Mouse (Mus musculus): Measurements from ENCODE around the gene Gpsm1. TPM values are rescaled to one million over a fixed set of nuclear protein-coding genes. Genes with fewer than 3 reads are reported as not detected.

Gene Gpsm1
- total and polyA plus RNA-seq, 3 experiments = 1.4 to 6.9 TPM; not detected in 1

DNA sequence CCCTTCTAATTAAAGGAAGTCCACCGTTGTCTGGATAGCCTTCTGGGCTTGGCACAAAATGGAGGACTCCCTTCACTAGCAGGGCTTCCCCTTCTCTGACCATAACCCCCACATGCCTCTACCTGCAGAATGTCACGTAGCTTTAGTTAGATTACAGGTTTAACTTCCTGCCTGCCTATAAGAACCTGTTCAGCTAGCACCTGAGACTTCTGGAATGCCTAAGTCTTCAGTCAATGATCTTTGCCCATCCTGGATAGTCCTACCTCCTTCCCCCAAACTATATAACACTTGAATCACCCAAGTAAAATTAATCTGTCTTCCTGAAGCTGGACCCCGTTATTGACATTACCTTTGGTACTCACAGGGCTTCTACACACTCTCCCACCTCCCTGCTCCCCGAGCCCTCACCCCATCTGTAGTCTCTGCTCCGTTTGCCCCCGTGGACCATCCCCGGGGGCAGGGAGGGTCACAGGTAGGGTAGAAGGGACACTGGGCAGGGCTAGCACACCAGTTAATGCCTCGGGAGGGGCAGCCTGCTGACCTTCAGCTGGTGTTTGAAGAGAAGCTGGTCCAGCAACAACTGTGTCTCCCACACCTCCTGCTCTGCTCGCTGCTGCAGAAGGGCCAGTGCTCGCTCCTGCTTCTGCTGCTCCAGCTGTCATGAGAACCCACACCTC is 49.1 kb upstream of the Gpsm1 start:
- Histone ChIP-seq H3K27me3 (ENCODE audit: control insufficient read depth in 1 of 2, insufficient read depth in 2 of 2, low read length in 2 of 2) (peaks cover 7 to 8% of the 10 kb centered on the region in 2 experiments), H3K27ac (ENCODE audit: control insufficient read depth, low read depth, low read length) (no peak overlapping the region), H3K4me1 (ENCODE audit: control insufficient read depth in 1 of 2, insufficient read depth in 2 of 2, low read length in 2 of 2) (no peaks in the 10 kb centered on the region), H3K9me3 (replicated peaks; ENCODE audit: insufficient read depth, low read length) (no peaks in the 10 kb centered on the region), H3K4me3 (ENCODE audit: control insufficient read depth in 1 of 2, insufficient read depth in 1 of 2, low read depth in 2 of 2, low read length in 2 of 2) (no peak overlapping the region), H3K9ac (ENCODE audit: control insufficient read depth, low read depth, low read length, poor library complexity, severe bottlenecking) (no peak overlapping the region), H3K36me3 (ENCODE audit: control insufficient read depth in 1 of 2, insufficient read depth in 2 of 2, low read length in 2 of 2) (no peaks in the 10 kb centered on the region), H3K79me2 (ENCODE audit: control insufficient read depth, insufficient read depth, low read length, poor library complexity) (no peaks in the 10 kb centered on the region)
- no peak for TF ChIP-seq RCOR1 (IDR thresholded peaks at IDR 0.05; ENCODE audit: low read depth, low read length)
- TF ChIP-seq ETS1 (IDR thresholded peaks at IDR 0.05; ENCODE audit: low read depth, low read length) = no peak
- TF ChIP-seq USF1 (IDR thresholded peaks at IDR 0.05; ENCODE audit: low read depth, low read length) = no peak
- DNase-seq (ENCODE audit: low read depth, low spot score) = no peak

DNA sequence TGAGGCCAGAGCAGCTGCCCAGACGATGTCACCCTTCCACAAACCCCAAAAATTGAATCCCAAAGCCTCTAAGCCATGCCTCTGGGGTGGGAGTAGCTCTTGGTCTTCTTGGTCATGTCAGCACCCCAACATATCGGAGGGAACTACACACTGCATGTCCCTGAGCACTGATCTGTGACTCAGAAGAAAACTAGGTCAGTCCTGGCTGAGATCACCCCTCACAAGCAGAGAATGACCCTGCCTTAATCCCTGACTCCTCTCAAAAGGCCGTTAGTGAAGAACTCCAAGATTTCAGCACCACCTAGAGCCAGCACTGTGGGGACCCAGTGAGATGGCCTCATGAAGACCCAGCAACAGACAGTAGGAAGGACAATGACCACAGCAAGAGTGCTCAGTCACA is 47.1 kb upstream of the Gpsm1 start:
- H3K79me2 ChIP-seq (ENCODE audit: control insufficient read depth, insufficient read depth, low read length, poor library complexity) = no peaks in the 10 kb centered on the region
- no peak overlapping the region for H3K4me3 ChIP-seq (ENCODE audit: control insufficient read depth in 1 of 2, insufficient read depth in 1 of 2, low read depth in 2 of 2, low read length in 2 of 2)
- H3K9ac ChIP-seq (ENCODE audit: control insufficient read depth, low read depth, low read length, poor library complexity, severe bottlenecking) = no peak overlapping the region
- H3K9me3 ChIP-seq (replicated peaks; ENCODE audit: insufficient read depth, low read length) = no peaks in the 10 kb centered on the region
- no peak overlapping the region for H3K27ac ChIP-seq (ENCODE audit: control insufficient read depth, low read depth, low read length)
- no peaks in the 10 kb centered on the region for H3K4me1 ChIP-seq (ENCODE audit: control insufficient read depth in 1 of 2, insufficient read depth in 2 of 2, low read length in 2 of 2)
- DNase-seq (ENCODE audit: low read depth, low spot score) = no peak
- no peaks in the 10 kb centered on the region for H3K36me3 ChIP-seq (ENCODE audit: control insufficient read depth in 1 of 2, insufficient read depth in 2 of 2, low read length in 2 of 2)
- TF ChIP-seq MEF2A (IDR thresholded peaks at IDR 0.05; ENCODE audit: extremely low read depth, insufficient replicate concordance, low read depth, low read length, poor library complexity, severe bottlenecking) = no peak
- TF ChIP-seq ELF1 (IDR thresholded peaks at IDR 0.05; ENCODE audit: low read depth, low read length) = no peak
- no peak for TF ChIP-seq ZNF384 (IDR thresholded peaks at IDR 0.05; ENCODE audit: low read depth, low read length)
- no peak for TF ChIP-seq GABPA (IDR thresholded peaks at IDR 0.05; ENCODE audit: low read depth, low read length)
- TF ChIP-seq CHD1 (IDR thresholded peaks at IDR 0.05; ENCODE audit: low read depth, low read length) = no peak
- TF ChIP-seq RAD21 (IDR thresholded peaks at IDR 0.05; ENCODE audit: low read depth, low read length) = no peak
- TF ChIP-seq MAZ (IDR thresholded peaks at IDR 0.05; ENCODE audit: low read depth, low read length) = no peak
- TF ChIP-seq UBTF (IDR thresholded peaks at IDR 0.05; ENCODE audit: borderline replicate concordance, insufficient read depth, low read depth, low read length) = no peak
- TF ChIP-seq KAT2A (conservative IDR thresholded peaks at IDR 0.05; ENCODE audit: low read depth, low read length) = no peak
- TF ChIP-seq JUND (IDR thresholded peaks at IDR 0.05; ENCODE audit: low read depth, low read length) = no peak
- no peak for TF ChIP-seq CTCF (IDR thresholded peaks at IDR 0.05 in 2 of 3, conservative IDR thresholded peaks at IDR 0.05 in 1 of 3; ENCODE audit: control insufficient read depth in 1 of 3, insufficient read depth in 1 of 3, low read depth in 2 of 3, low read length in 3 of 3, poor library complexity in 1 of 3, severe bottlenecking in 1 of 3)
- TF ChIP-seq E2F4 (IDR thresholded peaks at IDR 0.05; ENCODE audit: borderline replicate concordance, low read depth, low read length) = no peak
- TF ChIP-seq RCOR1 (IDR thresholded peaks at IDR 0.05; ENCODE audit: low read depth, low read length) = no peak
- no peak for TF ChIP-seq NRF1 (IDR thresholded peaks at IDR 0.05; ENCODE audit: insufficient read depth, low read depth, low read length, poor library complexity, severe bottlenecking)
- TF ChIP-seq CHD2 (IDR thresholded peaks at IDR 0.05; ENCODE audit: low read length) = no peak
- no peak for TF ChIP-seq TBP (IDR thresholded peaks at IDR 0.05; ENCODE audit: low read depth, low read length)
- TF ChIP-seq USF2 (IDR thresholded peaks at IDR 0.05; ENCODE audit: borderline replicate concordance in 1 of 2, insufficient read depth in 1 of 2, low read depth in 1 of 2, low read length in 2 of 2) = no peak
- TF ChIP-seq ETS1 (IDR thresholded peaks at IDR 0.05; ENCODE audit: low read depth, low read length) = no peak
- no peak for TF ChIP-seq NELFE (IDR thresholded peaks at IDR 0.05; ENCODE audit: low read depth, low read length)
- TF ChIP-seq EP300 (IDR thresholded peaks at IDR 0.05; ENCODE audit: low read depth in 1 of 2, low read length in 2 of 2) = no peak
- peaks cover 6 to 7% of the 10 kb centered on the region in 2 experiments for H3K27me3 ChIP-seq (ENCODE audit: control insufficient read depth in 1 of 2, insufficient read depth in 2 of 2, low read length in 2 of 2)
